Mouse (Mus musculus): ENCODE measurements around the gene Gm49318. TPM values are rescaled to one million over a fixed set of nuclear protein-coding genes. Genes with fewer than 3 reads are reported as not detected.

Gene Gm49318
- polyA plus RNA-seq, 1 experiment from 2014 or later = not detected

DNA sequence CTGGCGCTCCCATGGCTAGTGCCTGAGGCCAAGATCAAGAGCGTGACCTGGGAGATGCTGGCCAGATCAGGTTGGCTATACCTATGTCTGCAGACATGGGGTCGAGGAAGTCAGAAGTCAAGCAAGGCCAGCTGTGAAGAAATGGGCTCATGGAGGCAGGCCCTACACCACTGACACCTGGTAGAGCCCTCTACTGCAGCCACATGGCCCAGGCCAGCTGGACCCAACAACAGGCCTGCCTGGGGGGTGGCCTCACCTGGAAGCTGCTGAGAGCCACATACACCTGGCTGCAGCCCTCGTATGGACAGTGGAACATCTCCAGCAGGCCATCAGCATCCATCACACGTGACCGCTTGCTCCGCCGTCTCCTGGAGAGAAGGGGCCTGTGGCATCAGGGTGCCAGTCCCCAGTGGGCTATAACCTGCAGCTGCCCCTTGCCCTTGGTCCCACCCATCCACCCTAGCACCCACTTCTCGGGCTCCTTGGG lies 14.0 kb downstream of the Gm49318 start:
- 89% methylated on average over 9 of the region's 9 CpGs for WGBS
- DNase-seq (no peak), ATAC-seq (ENCODE audit: insufficient read depth) (no peak)
- Histone ChIP-seq H3K36me3 (ENCODE audit: insufficient read depth) (peaks cover 35% of the 10 kb centered on the region; the same call in 1 of the 2 replicates), H3K4me3 (ENCODE audit: low read depth, low read length) (no peak overlapping the region), H3K4me1 (ENCODE audit: insufficient read depth) (no peaks in the 10 kb centered on the region), H3K27me3 (ENCODE audit: insufficient read depth, low read length) (peaks cover 34% of the 10 kb centered on the region), H3K27ac (ENCODE audit: low read depth) (no peak overlapping the region), H3K9me3 (ENCODE audit: low read depth, low read length) (no peaks in the 10 kb centered on the region), H3K4me2 (no peak overlapping the region), H3K9ac (no peak overlapping the region)
- TF ChIP-seq CTCF (IDR thresholded peaks at IDR 0.05; ENCODE audit: low read depth) = no peak

DNA sequence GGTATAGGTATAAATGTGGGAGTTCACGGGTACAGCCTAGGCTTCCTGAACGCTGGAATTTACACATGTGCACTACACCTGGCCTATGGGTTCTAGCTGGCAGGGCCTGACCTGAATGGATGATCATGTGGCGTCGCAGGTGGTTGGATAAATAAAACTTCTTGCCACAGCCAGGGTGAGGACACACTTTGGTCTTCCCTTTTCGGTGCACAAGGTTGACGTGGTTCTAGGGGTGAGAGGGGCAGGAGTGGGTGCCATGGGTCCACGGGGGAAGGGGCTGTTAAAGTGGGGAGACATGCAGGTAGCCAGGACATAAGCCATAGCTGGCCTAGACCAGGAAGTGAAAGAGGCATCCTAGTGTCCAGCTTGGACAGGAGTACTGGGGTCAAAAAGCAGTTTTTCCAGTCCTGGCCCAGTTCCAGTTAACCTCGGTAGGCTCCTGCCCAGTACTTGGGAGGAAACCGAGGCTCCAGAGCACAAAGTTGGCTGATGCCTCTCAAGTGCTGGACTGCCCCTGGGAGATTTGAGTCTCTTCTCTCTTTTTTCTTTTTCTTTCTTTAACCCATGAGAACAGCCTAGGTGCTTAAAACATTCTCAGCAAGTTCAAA lies 14.7 kb downstream of the Gm49318 start:
- DNase-seq = peak; percentile 9
- Histone ChIP-seq H3K27me3 (ENCODE audit: insufficient read depth, low read length) (peaks cover 41% of the 10 kb centered on the region), H3K9me3 (ENCODE audit: low read depth, low read length) (no peaks in the 10 kb centered on the region), H3K36me3 (ENCODE audit: insufficient read depth) (peaks cover 30% of the 10 kb centered on the region; the same call in 1 of the 2 replicates), H3K27ac (ENCODE audit: low read depth) (no peak overlapping the region), H3K4me1 (ENCODE audit: insufficient read depth) (0 out of 2 replicates have a peak, but pooled peaks cover 4% of the 10 kb centered on the region), H3K4me2 (no peak overlapping the region), H3K4me3 (ENCODE audit: low read depth, low read length) (no peak overlapping the region), H3K9ac (no peak overlapping the region)
- no peak for ATAC-seq (ENCODE audit: insufficient read depth)
- TF ChIP-seq CTCF (IDR thresholded peaks at IDR 0.05; ENCODE audit: low read depth) = no peak
- WGBS = 58% methylated on average over 9 of the region's 9 CpGs

DNA sequence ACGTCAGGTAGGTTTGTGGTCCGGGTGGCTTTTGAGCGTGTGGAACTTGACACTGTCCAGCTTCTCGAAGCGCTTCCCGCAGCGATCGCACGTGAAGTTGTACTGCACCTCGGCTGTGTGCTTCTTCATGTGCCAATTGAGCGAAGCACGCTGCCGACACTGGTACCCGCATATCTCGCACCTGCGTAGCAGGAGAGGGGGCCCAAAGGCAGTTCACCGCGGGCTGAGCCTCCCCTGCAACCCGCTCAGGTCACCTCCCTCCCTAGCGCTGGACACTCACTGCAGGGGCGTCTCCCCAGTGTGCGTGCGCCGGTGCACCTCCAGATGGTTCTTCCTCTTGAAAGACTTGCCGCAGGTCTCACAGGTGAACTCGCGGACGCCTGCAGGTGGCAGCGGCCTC lies 15.3 kb downstream of the Gm49318 start:
- H3K9ac ChIP-seq = no peak overlapping the region
- no peak for ATAC-seq (ENCODE audit: insufficient read depth)
- no peaks in the 10 kb centered on the region for H3K9me3 ChIP-seq (ENCODE audit: low read depth, low read length)
- 32% methylated on average over 29 of the region's 29 CpGs for WGBS
- H3K4me1 ChIP-seq (ENCODE audit: insufficient read depth) = peaks cover 8% of the 10 kb centered on the region; the same call in 1 of the 2 replicates
- no peak overlapping the region for H3K4me3 ChIP-seq (ENCODE audit: low read depth, low read length)
- no peak for TF ChIP-seq CTCF (IDR thresholded peaks at IDR 0.05; ENCODE audit: low read depth)
- DNase-seq = no peak
- peaks cover 30% of the 10 kb centered on the region; the same call in 1 of the 2 replicates for H3K36me3 ChIP-seq (ENCODE audit: insufficient read depth)
- peaks cover 48% of the 10 kb centered on the region for H3K27me3 ChIP-seq (ENCODE audit: insufficient read depth, low read length)
- no peak overlapping the region for H3K27ac ChIP-seq (ENCODE audit: low read depth)
- H3K4me2 ChIP-seq = no peak overlapping the region

DNA sequence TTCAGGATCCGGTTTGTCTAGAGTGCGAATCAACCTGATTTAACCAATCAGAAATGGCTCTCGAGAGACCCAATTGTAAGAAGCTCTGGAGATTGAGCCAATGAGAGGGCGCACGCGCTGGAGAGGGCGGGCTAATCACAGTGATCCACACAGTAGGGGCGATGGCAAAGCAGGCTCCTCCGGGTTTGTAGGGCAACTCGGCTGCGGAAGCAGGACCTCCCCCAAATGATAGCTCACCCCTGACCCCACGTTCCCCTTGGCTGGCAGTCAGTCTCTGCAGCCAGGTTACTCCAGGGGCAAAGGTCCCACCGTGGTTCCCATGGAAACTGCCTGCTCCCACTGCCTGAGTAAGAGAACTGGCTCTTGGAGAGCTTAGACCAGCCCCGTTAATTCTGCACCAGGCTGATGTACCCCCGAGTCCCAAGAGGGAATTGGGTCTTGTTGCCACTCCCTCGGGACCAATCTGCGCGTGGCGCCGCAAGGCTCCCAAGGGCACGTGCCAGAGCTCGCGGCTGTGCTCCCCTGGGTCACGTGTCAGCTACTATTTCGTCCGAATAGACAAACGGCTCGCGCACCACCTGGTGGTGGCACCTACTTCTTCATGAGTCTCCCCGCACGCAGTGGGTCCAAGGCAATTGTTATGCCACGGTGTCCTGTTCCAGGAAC lies 16.5 kb downstream of the Gm49318 start:
- 3% methylated on average over 32 of the region's 32 CpGs for WGBS
- DNase-seq = peak; percentile 81
- H3K27me3 ChIP-seq (ENCODE audit: insufficient read depth, low read length) = peaks cover 59% of the 10 kb centered on the region
- H3K9ac ChIP-seq = no peak overlapping the region
- no peak overlapping the region for H3K27ac ChIP-seq (ENCODE audit: low read depth)
- H3K4me2 ChIP-seq = peak overlapping the region; percentile 13; the same call in 1 of the 2 replicates
- no peak overlapping the region for H3K4me3 ChIP-seq (ENCODE audit: low read depth, low read length)
- H3K4me1 ChIP-seq (ENCODE audit: insufficient read depth) = peaks cover 12% of the 10 kb centered on the region
- H3K36me3 ChIP-seq (ENCODE audit: insufficient read depth) = peaks cover 27% of the 10 kb centered on the region; the same call in 1 of the 2 replicates
- H3K9me3 ChIP-seq (ENCODE audit: low read depth, low read length) = no peaks in the 10 kb centered on the region
- ATAC-seq (ENCODE audit: insufficient read depth) = peak; percentile 27
- TF ChIP-seq CTCF (IDR thresholded peaks at IDR 0.05; ENCODE audit: low read depth) = peak; percentile 72

- no peak for TF ChIP-seq CTCF (IDR thresholded peaks at IDR 0.05; ENCODE audit: low read depth)
- no peak overlapping the region for H3K9ac ChIP-seq
- no peak overlapping the region for H3K27ac ChIP-seq (ENCODE audit: low read depth)
- no peak overlapping the region for H3K4me3 ChIP-seq (ENCODE audit: low read depth, low read length)
- DNase-seq = peak; percentile 73
- H3K36me3 ChIP-seq (ENCODE audit: insufficient read depth) = peaks cover 20% of the 10 kb centered on the region; the same call in 1 of the 2 replicates
- peaks cover 12% of the 10 kb centered on the region for H3K4me1 ChIP-seq (ENCODE audit: insufficient read depth)
- no peak overlapping the region for H3K4me2 ChIP-seq
- no peaks in the 10 kb centered on the region for H3K9me3 ChIP-seq (ENCODE audit: low read depth, low read length)
- 21% methylated on average over 6 of the region's 7 CpGs for WGBS
- H3K27me3 ChIP-seq (ENCODE audit: insufficient read depth, low read length) = peaks cover 66% of the 10 kb centered on the region
- no peak for ATAC-seq (ENCODE audit: insufficient read depth)
These were observed 17.4 kb downstream of the Gm49318 start for GRCm38 (mm10) chr9:22053657-22054056.

DNA sequence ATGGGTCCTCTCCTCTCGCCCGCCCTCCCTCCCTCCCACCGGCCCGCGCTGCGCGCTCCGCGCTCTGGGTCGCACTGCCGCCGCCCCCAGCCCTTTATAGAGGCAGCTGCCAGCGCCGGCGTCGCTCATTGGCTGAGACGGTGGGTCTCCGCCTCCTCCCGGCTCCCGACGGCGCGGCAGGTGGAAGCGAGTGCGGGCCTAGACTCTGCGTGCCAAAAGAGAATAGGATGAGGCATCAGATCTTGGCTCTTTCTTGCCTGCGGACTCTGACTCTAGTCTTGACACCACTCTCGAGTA lies 19.2 kb downstream of the Gm49318 start, which contains the start of gene Elavl3:
TSS of gene Elavl3 (minus strand) at position 66 of the 297 bp plus-strand sequence.
- WGBS = 2% methylated on average over 21 of the region's 28 CpGs
- Histone ChIP-seq H3K4me2 (peak within 1 kb of the TSS; percentile 61), H3K27me3 (ENCODE audit: insufficient read depth, low read length) (peaks cover 69% of the 10 kb centered on the region), H3K36me3 (ENCODE audit: insufficient read depth) (peaks cover 2% of the 10 kb centered on the region; the same call in 1 of the 2 replicates), H3K9me3 (ENCODE audit: low read depth, low read length) (no peaks in the 10 kb centered on the region), H3K27ac (ENCODE audit: low read depth) (no peak within 1 kb of the TSS), H3K4me1 (ENCODE audit: insufficient read depth) (peaks cover 12% of the 10 kb centered on the region), H3K4me3 (ENCODE audit: low read depth, low read length) (peak within 1 kb of the TSS; percentile 33), H3K9ac (no peak within 1 kb of the TSS)
- TF ChIP-seq CTCF (IDR thresholded peaks at IDR 0.05; ENCODE audit: low read depth) = no peak
- DNase-seq (peak; percentile 15), ATAC-seq (ENCODE audit: insufficient read depth) (no peak)

Data from lung, embryonic 14.5 days (tissue).